Mouse (Mus musculus) C2C12 (cell line): Measurements from ENCODE around the gene Aadat.
"Not testable (repeated sequence)": the region's sequence is repeated elsewhere in the genome, so short reads cannot be mapped to it uniquely, and the experiment has no call there.

ENCODE experiments used
- MYOD1 ChIP-seq: IDR thresholded peaks from one replicate; pipeline ENCODE4 v1.6.1; 2011; ENCODE audit warnings: low read depth; ENCODE audit not compliant: control insufficient read depth, insufficient read length
- MYOG ChIP-seq: IDR thresholded peaks from one replicate; pipeline ENCODE4 v1.6.1; 2011; ENCODE audit not compliant: control insufficient read depth, insufficient read length; ENCODE audit errors: extremely low read depth

GRCm38 (mm10) chr8:60495046-60495445 is 10.7 kb upstream of the Aadat start:
- not testable (repeated sequence) for TF ChIP-seq MYOD1, MYOG
